In the genomic region with DNA sequence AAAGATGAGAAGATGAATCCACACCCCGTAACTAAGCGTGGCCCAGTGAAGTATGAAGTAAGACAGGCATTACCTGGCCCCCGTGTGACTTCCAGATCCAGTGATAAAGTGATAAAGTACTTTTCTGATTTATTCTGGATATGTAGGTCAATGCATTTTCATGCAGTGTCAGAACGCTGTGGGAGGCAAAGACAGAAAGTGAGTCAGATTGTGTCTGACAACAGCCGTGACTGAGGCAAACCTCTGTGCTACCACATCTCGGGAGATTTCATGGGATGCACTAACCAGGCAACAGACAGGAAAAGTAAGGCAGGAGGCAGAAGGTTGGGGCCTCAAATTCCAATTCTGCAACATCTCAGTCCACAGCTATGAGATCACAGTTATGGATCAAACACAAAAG, we compare ENCODE assay signal across 11 mouse cellular contexts. TPM values are rescaled to one million over a fixed set of nuclear protein-coding genes. Genes with fewer than 3 reads are reported as not detected.
"Had no signal": no experiment of that assay in that cellular context is flagged by ENCODE, and none has a peak within 500 bp of the region (broad histone marks: within the 10 kb centered on the region; RNA-seq: fewer than 3 reads in every experiment).

No protein-coding gene starts in this region.

- DNase-seq: liver, postnatal 0 days; lung, adult 2 months; lung, postnatal 14 days; lung, postnatal 36 days; thymus, adult 2 months; thymus, postnatal 25 days had no signal

- ATAC-seq: liver, postnatal 0 days; lung, postnatal 0 days had no signal

RNA-seq across cellular contexts. Expression of gene Vax1, which starts 24.8 kb away (rescaled TPM):
- total RNA-seq: megakaryocyte progenitor cell, adult 5-6 weeks; midbrain, postnatal 0 days; monocyte, adult 5-6 weeks; neutrophil, adult 5-6 weeks had no signal
